Mouse (Mus musculus): Measurements from ENCODE around the gene Pgpep1.

DNA sequence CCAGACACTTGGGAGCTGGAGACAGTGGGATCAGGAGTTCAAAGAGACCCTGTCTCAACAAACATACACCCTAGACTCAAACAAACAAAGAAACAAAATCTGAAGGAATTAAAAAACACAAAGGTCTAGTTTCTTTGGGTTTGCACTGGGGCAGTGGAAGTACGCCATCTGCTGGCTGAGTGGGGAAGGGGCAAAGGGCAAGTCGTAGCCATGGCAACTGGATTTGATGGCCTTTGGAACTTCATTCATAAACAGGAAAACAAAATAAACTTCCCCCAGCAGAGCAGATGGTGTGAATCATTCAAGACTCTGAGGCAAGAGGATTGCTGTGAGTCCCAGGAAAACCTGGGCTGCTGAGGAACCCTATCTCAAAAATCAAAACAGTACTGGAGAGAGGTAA lies 7.0 kb downstream of the Pgpep1 start:
- TF ChIP-seq POLR2A (IDR thresholded peaks at IDR 0.05; ENCODE audit: borderline replicate concordance, low read depth, low read length) (no peak), CTCF (IDR thresholded peaks at IDR 0.05; ENCODE audit: low read depth, low read length) (peak; percentile 96)

Data from bone marrow macrophage, adult 2 months (primary cell).